Mouse (Mus musculus): ENCODE data around the gene Socs7.

- TF ChIP-seq CTCF (IDR thresholded peaks at IDR 0.05; ENCODE audit: borderline replicate concordance, extremely low read depth, insufficient read depth, insufficient read length) = no peak
- TF ChIP-seq POLR2A (IDR thresholded peaks at IDR 0.05; ENCODE audit: borderline replicate concordance, extremely low read depth, insufficient read depth, insufficient read length, poor library complexity, severe bottlenecking) = no peak
Measured at GRCm38 (mm10) chr11:97394146-97394545, 31.8 kb downstream of the Socs7 start.
